Mouse (Mus musculus) MEL (cell line): Measurements from ENCODE around the gene Gramd4. TPM values are rescaled to one million over a fixed set of nuclear protein-coding genes. Genes with fewer than 3 reads are reported as not detected.

Experiments
- DNase-seq: peaks from one replicate; pipeline ENCODE4 v3.0.0; 2011; ENCODE audit warnings: low read depth, low spot score
- H3K27ac ChIP-seq: 2 replicates; pipeline ENCODE4 v1.5.1; 2012; ENCODE audit warnings: low read depth, mild to moderate bottlenecking, control low read depth, low read length, moderate library complexity; ENCODE audit not compliant: control insufficient read depth
- H3K27me3 ChIP-seq, 2 experiments: fragments of 150-350 bp in 1 of 2; sonication (generic) in 1 of 2; 2 replicates each; pipeline ENCODE4 v1.6.1; 2012; ENCODE audit warnings: low read length in 2 of 2, mild to moderate bottlenecking in 2 of 2, improper control_type of control experiment in 1 of 2, moderate library complexity in 1 of 2; ENCODE audit not compliant: insufficient read depth in 2 of 2, control insufficient read depth in 1 of 2
- H3K36me3 ChIP-seq, 2 experiments: 2 replicates each; pipeline ENCODE4 v1.6.1; 2012 to 2014; ENCODE audit warnings: low read length in 2 of 2, improper control_type of control experiment in 1 of 2, inconsistent platforms in 1 of 2, mild to moderate bottlenecking in 1 of 2; ENCODE audit not compliant: insufficient read depth in 2 of 2, control insufficient read depth in 1 of 2
- H3K4me1 ChIP-seq, 2 experiments: fragments of 150-350 bp in 1 of 2; sonication (generic) in 1 of 2; 2 replicates each; pipeline ENCODE4 v1.6.1; 2012; ENCODE audit warnings: low read length in 2 of 2, improper control_type of control experiment in 1 of 2, mild to moderate bottlenecking in 1 of 2; ENCODE audit not compliant: insufficient read depth in 2 of 2, control insufficient read depth in 1 of 2
- H3K4me3 ChIP-seq, 2 experiments: fragments of 150-350 bp in 1 of 2; sonication (generic) in 1 of 2; 2 replicates each; pipeline ENCODE4 v1.5.1; 2012; ENCODE audit warnings: low read depth in 2 of 2, low read length in 2 of 2, mild to moderate bottlenecking in 2 of 2, moderate library complexity in 2 of 2, control low read depth in 1 of 2, improper control_type of control experiment in 1 of 2; ENCODE audit not compliant: control insufficient read depth in 1 of 2, insufficient read depth in 1 of 2
- H3K79me2 ChIP-seq: 2 replicates; pipeline ENCODE4 v1.6.1; 2012; ENCODE audit warnings: mild to moderate bottlenecking, low read length, moderate library complexity; ENCODE audit not compliant: control insufficient read depth, poor library complexity, insufficient read depth
- H3K9ac ChIP-seq: 2 replicates; pipeline ENCODE4 v1.6.1; 2012; ENCODE audit warnings: low read depth, mild to moderate bottlenecking, control low read depth, low read length, moderate library complexity; ENCODE audit not compliant: control insufficient read depth, poor library complexity, severe bottlenecking
- H3K9me3 ChIP-seq: fragments of 150-350 bp; sonication (generic); replicated peaks from 2 replicates; pipeline ENCODE4 v1.6.1; 2012; ENCODE audit warnings: mild to moderate bottlenecking, low read length, improper control_type of control experiment, moderate library complexity; ENCODE audit not compliant: insufficient read depth
- CHD2 ChIP-seq: IDR thresholded peaks from 2 replicates; pipeline ENCODE4 v1.6.1; 2011; ENCODE audit warnings: low read length, improper control_type of control experiment
- E2F4 ChIP-seq: IDR thresholded peaks from 2 replicates; pipeline ENCODE4 v1.6.1; 2011; ENCODE audit warnings: low read depth, low read length, improper control_type of control experiment, borderline replicate concordance
- ETS1 ChIP-seq: IDR thresholded peaks from 2 replicates; pipeline ENCODE4 v1.6.1; 2012; ENCODE audit warnings: low read depth, mild to moderate bottlenecking, inconsistent platforms, low read length, improper control_type of control experiment, moderate library complexity
- GABPA ChIP-seq: IDR thresholded peaks from 2 replicates; pipeline ENCODE4 v1.6.1; 2012; ENCODE audit warnings: low read depth, mild to moderate bottlenecking, inconsistent platforms, low read length, improper control_type of control experiment, moderate library complexity
- JUND ChIP-seq: IDR thresholded peaks from 2 replicates; pipeline ENCODE4 v1.6.1; 2011; ENCODE audit warnings: low read depth, mild to moderate bottlenecking, improper control_type of control experiment, low read length
- MAFK ChIP-seq: IDR thresholded peaks from 2 replicates; pipeline ENCODE4 v1.6.1; 2011; ENCODE audit warnings: low read depth, mild to moderate bottlenecking, low read length, improper control_type of control experiment, borderline replicate concordance
- MAZ ChIP-seq: IDR thresholded peaks from 2 replicates; pipeline ENCODE4 v1.6.1; 2012; ENCODE audit warnings: low read depth, mild to moderate bottlenecking, inconsistent platforms, low read length, improper control_type of control experiment
- MEF2A ChIP-seq: IDR thresholded peaks from 2 replicates; pipeline ENCODE4 v1.6.1; 2014; ENCODE audit warnings: low read depth, mild to moderate bottlenecking, inconsistent platforms, low read length, improper control_type of control experiment; ENCODE audit not compliant: poor library complexity, insufficient replicate concordance, severe bottlenecking; ENCODE audit errors: extremely low read depth
- MXI1 ChIP-seq: IDR thresholded peaks from 2 replicates; pipeline ENCODE4 v1.6.1; 2011; ENCODE audit warnings: mild to moderate bottlenecking, low read depth, low read length, improper control_type of control experiment
- MYB ChIP-seq: IDR thresholded peaks from 2 replicates; pipeline ENCODE4 v1.6.1; 2011; ENCODE audit warnings: mild to moderate bottlenecking, low read depth, low read length, improper control_type of control experiment
- MYC ChIP-seq: IDR thresholded peaks from 2 replicates; pipeline ENCODE4 v1.6.1; 2011; ENCODE audit warnings: low read depth, mild to moderate bottlenecking, low read length, improper control_type of control experiment, moderate library complexity
- NELFE ChIP-seq: IDR thresholded peaks from 2 replicates; pipeline ENCODE4 v1.6.1; 2011; ENCODE audit warnings: low read depth, low read length, improper control_type of control experiment
- NRF1 ChIP-seq: IDR thresholded peaks from 2 replicates; pipeline ENCODE4 v1.6.1; 2014; ENCODE audit warnings: low read depth, mild to moderate bottlenecking, inconsistent platforms, low read length, improper control_type of control experiment, moderate library complexity; ENCODE audit not compliant: poor library complexity, insufficient read depth, severe bottlenecking
- POLR2A ChIP-seq, 2 experiments: IDR thresholded peaks; 2 replicates each; pipeline ENCODE4 v1.6.1; 2011 to 2012; ENCODE audit warnings: low read length in 2 of 2, mild to moderate bottlenecking in 2 of 2, control low read depth in 1 of 2, improper control_type of control experiment in 1 of 2, low read depth in 1 of 2, moderate library complexity in 1 of 2; ENCODE audit not compliant: control insufficient read depth in 1 of 2, insufficient read depth in 1 of 2, poor library complexity in 1 of 2
- POLR2AphosphoS2 ChIP-seq: IDR thresholded peaks from 2 replicates; pipeline ENCODE4 v1.6.1; 2011; ENCODE audit warnings: low read length, improper control_type of control experiment
- POLR2AphosphoS5 ChIP-seq: IDR thresholded peaks from 2 replicates; pipeline ENCODE4 v1.6.1; 2012; ENCODE audit warnings: low read depth, borderline replicate concordance, mild to moderate bottlenecking, inconsistent platforms, low read length, moderate library complexity, mixed read lengths
- RAD21 ChIP-seq: IDR thresholded peaks from 2 replicates; pipeline ENCODE4 v1.6.1; 2011; ENCODE audit warnings: mild to moderate bottlenecking, low read depth, low read length, improper control_type of control experiment
- SIN3A ChIP-seq: IDR thresholded peaks from 2 replicates; pipeline ENCODE4 v1.6.1; 2012; ENCODE audit warnings: low read length, improper control_type of control experiment, inconsistent platforms
- TAL1 ChIP-seq: IDR thresholded peaks from 2 replicates; pipeline ENCODE4 v1.6.1; 2012; ENCODE audit warnings: mild to moderate bottlenecking, inconsistent platforms, low read length, moderate library complexity, mixed read lengths
- TBP ChIP-seq: IDR thresholded peaks from 2 replicates; pipeline ENCODE4 v1.8.0; 2011; ENCODE audit warnings: low read depth, low read length, improper control_type of control experiment
- USF1 ChIP-seq: IDR thresholded peaks from 2 replicates; pipeline ENCODE4 v1.6.1; 2014; ENCODE audit warnings: low read depth, mild to moderate bottlenecking, inconsistent platforms, low read length, improper control_type of control experiment, moderate library complexity
- USF2 ChIP-seq, 2 experiments: IDR thresholded peaks; 2 replicates each; pipeline ENCODE4 v1.6.1; 2011 to 2012; ENCODE audit warnings: improper control_type of control experiment in 2 of 2, low read length in 2 of 2, borderline replicate concordance in 1 of 2, inconsistent platforms in 1 of 2, low read depth in 1 of 2, mild to moderate bottlenecking in 1 of 2; ENCODE audit not compliant: insufficient read depth in 1 of 2
- ZKSCAN1 ChIP-seq: IDR thresholded peaks from 2 replicates; pipeline ENCODE4 v1.6.1; 2012; ENCODE audit warnings: low read depth, mild to moderate bottlenecking, inconsistent platforms, low read length, improper control_type of control experiment, moderate library complexity
- ZMIZ1 ChIP-seq: IDR thresholded peaks from 2 replicates; pipeline ENCODE4 v1.6.1; 2012; ENCODE audit warnings: low read depth, mild to moderate bottlenecking, inconsistent platforms, low read length, improper control_type of control experiment, moderate library complexity
- ZNF384 ChIP-seq: IDR thresholded peaks from 2 replicates; pipeline ENCODE4 v1.6.1; 2012; ENCODE audit warnings: low read depth, mild to moderate bottlenecking, inconsistent platforms, low read length, improper control_type of control experiment
- polyA plus RNA-seq, 2 experiments: library from polyadenylated mRNA; stranded (reverse) in 1 of 2; unstranded in 1 of 2; fragments of >175 nt in 1 of 2; fragments of >200 nt in 1 of 2; gene quantifications; 2 replicates each; pipeline versions ENCODE4 v1.2.1 to v1.2.4; 2012; ENCODE audit warnings: low replicate concordance in 2 of 2, low read depth in 1 of 2; ENCODE audit not compliant: insufficient read length in 2 of 2, insufficient read depth in 1 of 2, missing spikeins in 1 of 2
- total RNA-seq: library from RNA; depleted of rRNA; stranded (reverse); fragments of 300-350 nt; gene quantifications from 2 replicates; pipeline ENCODE4 v1.2.3, GENCODE M21; 2012

Gene Gramd4
- total and polyA plus RNA-seq, 3 experiments: 35.2 to 43.1 (median 38.0) TPM

- H3K9ac ChIP-seq: no peak overlapping the region
- no peak for TF ChIP-seq CHD2
- no peak for TF ChIP-seq ETS1
- no peak for TF ChIP-seq MAFK
- TF ChIP-seq GABPA: no peak
- no peak for TF ChIP-seq ZNF384
- no peak for TF ChIP-seq MAZ
- H3K79me2 ChIP-seq: no peaks in the 10 kb centered on the region
- H3K27me3 ChIP-seq: no peaks in the 10 kb centered on the region
- no peaks in the 10 kb centered on the region for H3K36me3 ChIP-seq
- H3K9me3 ChIP-seq: no peaks in the 10 kb centered on the region
- DNase-seq: no peak
- no peak overlapping the region for H3K27ac ChIP-seq
- H3K4me1 ChIP-seq: no peaks in the 10 kb centered on the region
- no peak overlapping the region for H3K4me3 ChIP-seq
Observed at GRCm38 (mm10) chr15:86167032-86167655, 109.6 kb downstream of the Gramd4 start.

- Histone ChIP-seq H3K36me3 (no peaks in the 10 kb centered on the region), H3K27me3 (no peaks in the 10 kb centered on the region), H3K9ac (no peak overlapping the region), H3K4me1 (no peaks in the 10 kb centered on the region), H3K27ac (no peak overlapping the region), H3K79me2 (no peaks in the 10 kb centered on the region), H3K4me3 (no peak overlapping the region), H3K9me3 (no peaks in the 10 kb centered on the region)
- TF ChIP-seq E2F4: no peak
- TF ChIP-seq POLR2AphosphoS2: no peak
- TF ChIP-seq POLR2AphosphoS5: no peak
- no peak for TF ChIP-seq MYB
- no peak for TF ChIP-seq ZKSCAN1
- TF ChIP-seq JUND: no peak
- TF ChIP-seq TBP: no peak
- no peak for TF ChIP-seq USF2 (IDR thresholded peaks at IDR 0.05; ENCODE audit: borderline replicate concordance in 1 of 2, insufficient read depth in 1 of 2, low read depth in 1 of 2, low read length in 2 of 2)
- no peak for DNase-seq
Observed at GRCm38 (mm10) chr15:86167787-86168504, 110.5 kb downstream of the Gramd4 start.

- H3K4me3 ChIP-seq: no peak overlapping the region
- H3K4me1 ChIP-seq: no peaks in the 10 kb centered on the region
- no peak for DNase-seq
- no peak for TF ChIP-seq NELFE
- no peak for TF ChIP-seq MAZ
- no peak for TF ChIP-seq RAD21
- no peak for TF ChIP-seq ZMIZ1
- TF ChIP-seq USF1: no peak
- TF ChIP-seq TAL1: no peak
- no peak for TF ChIP-seq E2F4
- TF ChIP-seq POLR2A (IDR thresholded peaks at IDR 0.05; ENCODE audit: control insufficient read depth in 1 of 2, insufficient read depth in 1 of 2, low read depth in 1 of 2, low read length in 2 of 2, poor library complexity in 1 of 2): no peak
- TF ChIP-seq MEF2A: no peak
- no peak for TF ChIP-seq NRF1
- no peak for TF ChIP-seq MYC
- TF ChIP-seq MXI1: no peak
- TF ChIP-seq USF2 (IDR thresholded peaks at IDR 0.05; ENCODE audit: borderline replicate concordance in 1 of 2, insufficient read depth in 1 of 2, low read depth in 1 of 2, low read length in 2 of 2): no peak
- no peak for TF ChIP-seq ETS1
- TF ChIP-seq POLR2AphosphoS2: no peak
- no peak for TF ChIP-seq SIN3A
- TF ChIP-seq MYB: no peak
- TF ChIP-seq JUND: no peak
Observed at GRCm38 (mm10) chr15:86168505-86168867, 111.0 kb downstream of the Gramd4 start.

More at GRCm38 (mm10) chr15:86168505-86168867, 111.0 kb downstream of the Gramd4 start:
- H3K27me3 ChIP-seq: no peaks in the 10 kb centered on the region
- no peak overlapping the region for H3K27ac ChIP-seq
- no peaks in the 10 kb centered on the region for H3K79me2 ChIP-seq
- H3K36me3 ChIP-seq: no peaks in the 10 kb centered on the region
- H3K9me3 ChIP-seq: no peaks in the 10 kb centered on the region
- no peak overlapping the region for H3K9ac ChIP-seq
